Mouse (Mus musculus) regulatory T cell (primary cell): ENCODE data around the gene Zfp366.

Experiments used
- in situ Hi-C: fragments of 300-600 bp; cut with MboI, MseI; formaldehyde crosslinking; loops from one replicate; pipeline ENCODE4 v1.15.1; 2025; ENCODE audit warnings: high pct_unique_total_duplicates

The Zfp366 gene

DNA sequence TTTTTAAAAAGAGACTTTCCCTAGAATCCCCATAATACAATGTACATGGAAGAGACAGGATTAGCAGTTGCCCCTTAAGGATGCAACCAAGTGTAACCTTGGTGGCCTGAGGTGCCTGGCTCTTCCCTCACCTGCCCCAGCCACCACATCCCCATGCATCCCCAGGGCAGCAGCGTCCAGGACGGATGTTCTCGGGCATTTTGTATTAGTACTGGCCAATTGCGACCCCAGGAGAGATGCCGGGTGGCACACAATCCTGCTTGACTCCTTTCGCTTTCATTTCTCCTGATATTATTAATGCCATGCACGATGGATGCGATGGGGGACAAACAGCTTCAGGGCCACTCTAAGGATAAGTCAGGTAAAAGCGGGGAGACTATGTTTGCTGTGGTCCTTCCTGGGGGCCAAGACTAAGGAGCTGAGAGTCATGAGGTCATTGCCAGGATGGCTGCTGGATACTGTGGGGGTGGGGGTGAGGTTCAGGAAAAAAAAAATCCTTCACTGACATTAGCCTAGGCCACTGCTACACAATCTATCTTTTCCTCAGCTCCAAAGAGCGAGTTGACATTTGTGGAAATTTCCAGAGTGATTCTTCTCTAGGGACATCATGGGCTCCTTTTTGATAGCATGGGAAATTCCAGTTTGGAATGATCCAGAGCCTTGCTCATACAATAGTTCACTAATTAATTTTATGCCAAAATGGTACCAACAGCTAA, 1.7 kb downstream of the Zfp366 start:
- in situ Hi-C loops = no loop called here

DNA sequence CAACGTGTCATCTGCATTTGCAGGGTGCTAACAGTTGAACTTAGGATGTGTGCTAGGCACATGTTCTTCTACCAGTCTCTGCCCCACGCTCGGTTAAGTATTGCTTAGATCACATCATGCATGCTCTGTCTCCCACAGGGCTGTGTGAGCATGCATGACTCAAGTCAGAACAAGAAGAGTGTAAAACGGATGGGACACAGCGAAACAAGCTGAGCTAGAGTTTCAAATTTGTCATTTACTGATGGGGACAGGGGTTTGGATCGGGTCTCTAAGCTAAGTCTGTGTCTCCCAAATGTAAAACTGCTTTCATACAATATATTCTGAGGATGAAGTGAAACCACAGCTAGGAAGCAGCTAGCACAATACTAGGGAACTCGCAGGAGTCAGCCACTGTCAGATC, 2.2 kb downstream of the Zfp366 start:
- in situ Hi-C loops = no loop called here

DNA sequence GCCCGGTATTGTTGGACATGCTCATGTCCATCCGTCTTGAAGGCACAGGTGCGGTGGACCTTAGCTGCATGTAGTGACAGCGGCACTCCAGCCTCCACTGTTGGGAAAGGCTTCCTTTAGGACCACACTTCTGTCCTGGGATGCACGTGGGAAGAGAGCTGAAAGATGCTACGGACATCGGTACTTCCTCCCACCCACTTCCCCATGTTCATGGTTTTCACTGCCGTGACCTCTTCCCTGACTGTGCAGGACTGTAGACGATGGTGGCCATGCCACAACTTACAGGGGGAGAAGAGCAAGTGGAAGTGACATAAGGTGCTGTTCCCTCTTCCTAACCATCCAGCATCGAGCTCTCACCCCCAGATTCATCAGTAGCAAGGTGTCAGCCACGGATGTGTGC, 2.8 kb downstream of the Zfp366 start:
- in situ Hi-C loops = no loop called here

DNA sequence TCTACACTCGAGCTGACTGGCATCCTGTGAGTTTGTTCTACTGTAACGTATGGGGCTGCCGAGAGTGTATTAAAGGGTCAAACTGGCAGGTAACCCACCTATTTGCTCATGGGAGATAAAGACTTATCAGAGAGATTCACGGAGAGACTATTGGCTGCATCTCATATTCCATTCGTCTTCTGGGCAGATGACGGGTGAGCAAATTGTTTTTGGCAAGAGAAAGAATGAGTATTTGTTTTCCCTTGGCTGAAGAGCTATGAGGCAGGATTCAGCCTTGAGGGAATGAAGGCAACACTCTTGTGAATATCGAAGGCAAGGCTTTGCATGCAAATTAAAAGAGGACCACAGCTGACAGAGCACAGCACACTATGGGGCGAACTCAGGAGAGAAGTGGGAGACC, 4.0 kb downstream of the Zfp366 start:
- in situ Hi-C loops = no loop called here

DNA sequence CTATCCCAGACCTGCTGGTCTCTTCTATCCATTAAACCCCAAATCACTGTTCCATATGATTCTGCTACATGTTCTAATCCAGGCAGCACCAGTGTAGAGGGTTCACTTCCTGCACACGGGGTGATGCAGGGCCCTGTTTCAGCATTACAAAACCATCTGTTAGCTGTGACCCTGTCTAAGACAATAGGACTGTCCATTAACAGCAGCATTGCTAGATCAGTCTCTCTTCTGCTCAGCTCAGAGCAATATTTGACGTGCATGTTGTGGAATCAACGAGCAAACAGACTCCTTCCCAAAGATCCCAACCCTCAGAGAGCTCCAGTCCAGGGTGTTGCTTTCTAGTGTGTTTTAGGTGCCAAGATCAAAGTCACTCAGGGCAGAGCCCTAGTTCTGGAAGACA, 5.0 kb downstream of the Zfp366 start:
- in situ Hi-C loops = no loop called here

DNA sequence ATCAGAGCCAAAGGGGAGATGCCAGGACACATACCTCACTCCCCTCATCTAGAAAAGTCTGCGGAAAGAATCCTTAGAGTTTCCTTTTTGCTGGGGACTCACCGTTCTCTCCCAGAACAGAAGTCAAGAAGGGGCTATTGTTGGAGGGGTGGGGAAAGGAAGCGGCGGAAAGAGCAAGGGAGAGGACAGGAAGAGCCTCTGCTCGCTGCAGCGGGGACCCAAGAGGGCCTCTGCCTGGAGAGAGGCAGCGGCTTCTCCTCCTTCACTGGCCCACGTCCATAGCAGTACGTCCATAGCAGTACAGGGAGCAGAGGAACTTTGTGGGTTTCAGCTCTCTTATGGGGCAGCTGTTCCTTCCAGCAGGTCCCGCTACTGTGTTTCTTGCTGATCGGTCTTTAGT, 5.8 kb downstream of the Zfp366 start:
- in situ Hi-C loops = no loop called here

DNA sequence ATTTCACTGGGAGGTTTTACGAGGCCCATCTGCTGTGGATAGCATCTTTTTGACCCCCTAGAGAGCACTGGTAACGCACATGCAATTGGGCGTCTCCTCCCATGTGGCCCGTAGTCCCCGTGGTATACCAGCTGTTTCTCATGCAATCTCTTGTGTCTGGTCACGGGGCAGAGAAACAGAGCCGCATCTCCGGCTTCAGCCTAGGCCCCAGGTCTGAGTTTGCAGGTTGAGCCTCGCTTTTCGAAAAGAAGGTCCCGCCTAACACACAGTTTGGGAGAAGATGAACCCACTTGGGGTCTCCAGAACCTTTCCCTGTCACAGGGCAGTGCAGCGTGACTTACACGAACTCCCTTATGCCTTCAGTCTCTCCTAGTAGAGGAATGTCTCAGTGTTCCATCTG, 6.4 kb downstream of the Zfp366 start:
- in situ Hi-C loops = no loop called here

DNA sequence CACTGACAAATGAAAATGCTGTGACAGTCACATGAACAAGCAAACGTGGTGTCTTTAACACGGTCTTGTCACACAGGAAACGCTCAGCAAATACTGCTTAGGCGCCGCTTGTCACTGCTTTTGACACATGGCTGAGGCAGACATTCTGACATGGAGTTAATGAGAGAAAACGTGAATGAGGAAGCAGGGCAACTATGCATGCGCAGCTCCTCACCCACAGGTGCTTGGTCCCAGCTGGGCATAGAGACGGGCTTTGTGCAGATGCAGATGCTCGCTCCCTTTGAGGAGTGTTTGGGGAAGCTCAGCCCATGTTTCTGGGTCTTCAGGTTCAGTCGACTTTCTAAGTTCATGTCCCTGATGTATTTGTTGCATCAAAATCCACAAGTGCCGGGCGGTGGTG, 11.7 kb downstream of the Zfp366 start:
- in situ Hi-C loops = no loop called here

DNA sequence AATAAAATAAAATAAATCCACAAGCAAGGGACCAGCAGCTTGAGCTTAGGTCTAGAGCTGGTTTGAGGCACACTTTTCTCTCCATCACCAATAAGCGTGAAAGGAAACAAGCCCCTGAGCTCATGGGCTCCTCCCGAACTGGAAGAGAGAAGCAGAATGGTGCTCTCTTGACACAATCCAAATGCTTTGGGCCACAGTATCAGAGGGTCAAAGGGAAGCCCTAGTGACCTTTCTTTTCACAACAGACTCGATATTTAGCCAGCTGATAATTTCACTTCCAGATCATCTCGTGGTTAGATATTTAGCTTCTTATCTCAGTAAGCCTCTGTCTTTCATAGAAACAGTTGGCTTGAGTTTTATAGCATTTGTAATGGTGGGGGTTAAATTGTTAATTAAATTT, 12.2 kb downstream of the Zfp366 start:
- in situ Hi-C loops = no loop called here

DNA sequence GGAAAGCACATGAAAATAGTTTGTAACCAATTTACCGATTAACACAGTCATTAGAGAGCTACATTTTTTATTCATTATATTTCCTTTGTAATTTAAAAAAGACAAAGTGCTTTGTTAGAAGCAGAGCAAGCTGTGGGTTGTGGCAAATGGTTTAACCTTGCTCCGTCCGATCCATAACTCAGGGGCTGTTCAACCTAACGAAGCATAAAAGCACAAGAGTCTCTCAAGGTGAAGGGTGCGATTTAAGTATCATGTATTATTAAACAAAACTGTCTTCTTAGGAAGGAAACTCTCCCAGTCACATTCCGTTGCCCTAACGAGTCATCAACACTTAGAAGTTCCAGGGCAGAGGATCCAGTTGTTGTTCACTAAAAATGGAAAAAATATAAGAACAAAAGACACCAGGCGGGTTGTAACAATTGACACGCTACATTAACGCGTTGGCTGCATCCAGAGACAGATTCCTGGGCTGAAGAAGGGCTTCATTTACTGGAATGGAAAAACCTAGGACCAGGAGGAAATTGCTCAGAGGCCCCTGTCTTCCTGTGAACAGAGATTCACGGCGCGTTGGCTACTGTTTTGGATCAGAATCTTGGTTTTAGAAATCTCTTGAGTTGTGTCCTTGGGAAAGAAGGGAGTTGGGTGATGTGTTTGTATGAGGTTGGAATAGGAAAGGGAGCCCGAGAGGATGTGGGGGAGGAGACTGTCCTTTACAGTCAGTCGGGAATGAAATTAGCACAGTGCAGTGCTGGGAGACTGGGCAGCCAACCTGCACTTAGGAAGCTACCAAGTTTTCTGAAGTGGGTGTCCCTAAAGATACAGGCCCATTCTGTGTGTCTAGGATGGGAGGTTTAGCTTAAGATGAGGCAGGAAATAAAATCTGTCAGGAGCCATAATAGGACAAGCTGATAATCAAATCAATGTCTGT, 17.3 kb downstream of the Zfp366 start:
- in situ Hi-C loops = no loop called here

DNA sequence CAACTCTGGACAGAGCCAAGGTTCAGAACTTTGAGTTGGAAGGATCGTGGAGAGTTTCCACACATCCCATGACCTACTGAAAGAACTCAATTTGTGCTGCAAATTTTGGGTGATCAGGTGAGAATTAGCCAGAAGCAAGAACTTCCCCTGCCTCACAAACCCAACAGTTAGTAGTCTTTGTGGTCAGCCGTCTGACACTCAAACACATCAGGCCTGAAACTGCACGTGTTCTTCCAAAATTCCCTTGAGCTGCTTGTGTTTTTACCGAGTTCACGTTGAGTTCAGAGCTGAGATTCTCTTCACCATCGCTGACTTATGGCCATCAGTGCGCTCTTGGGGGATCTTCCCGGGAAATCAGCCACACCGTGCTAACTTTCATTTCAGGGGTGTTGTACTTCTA, 22.6 kb downstream of the Zfp366 start:
- in situ Hi-C loops = no loop called here

DNA sequence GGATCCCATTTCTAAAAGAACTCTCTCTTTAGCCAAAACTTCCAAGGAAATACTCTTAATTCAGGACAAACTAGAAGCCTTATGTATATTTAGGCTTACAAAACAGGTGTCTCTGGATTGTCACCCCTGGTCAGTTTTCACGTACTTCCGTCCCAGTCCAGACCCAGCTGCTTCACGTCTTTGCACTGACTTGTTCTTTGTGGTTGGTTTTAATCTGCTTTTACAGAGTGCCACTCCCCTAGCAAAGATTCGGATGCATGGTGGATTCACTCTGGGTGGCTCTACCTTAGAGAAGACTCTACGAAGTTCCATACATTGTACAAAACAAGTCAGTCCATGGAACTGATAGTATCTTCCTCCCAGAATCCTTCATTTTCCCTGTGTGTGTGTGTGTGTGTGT, 25.2 kb downstream of the Zfp366 start:
- in situ Hi-C loops = no loop called here

DNA sequence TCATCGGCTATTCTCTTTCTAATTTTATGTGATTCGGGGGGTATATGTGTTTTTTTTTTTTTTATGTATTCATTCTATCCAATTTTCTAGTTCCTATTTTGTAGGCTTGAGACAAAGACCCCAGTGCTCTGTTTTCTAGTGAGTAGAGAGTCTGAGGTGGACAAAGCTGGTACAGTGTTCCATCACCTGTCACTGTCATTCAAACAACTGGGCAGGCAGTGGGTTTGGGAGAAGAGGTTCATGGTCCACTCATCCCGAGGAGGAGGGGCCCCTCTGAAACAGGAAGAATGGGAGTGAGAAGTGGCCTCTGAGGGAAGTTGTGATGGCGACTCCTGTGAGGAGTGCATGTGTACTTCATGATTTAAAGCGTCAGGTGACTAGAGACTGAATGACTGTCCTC, 26.2 kb downstream of the Zfp366 start:
- in situ Hi-C loops = no loop called here

DNA sequence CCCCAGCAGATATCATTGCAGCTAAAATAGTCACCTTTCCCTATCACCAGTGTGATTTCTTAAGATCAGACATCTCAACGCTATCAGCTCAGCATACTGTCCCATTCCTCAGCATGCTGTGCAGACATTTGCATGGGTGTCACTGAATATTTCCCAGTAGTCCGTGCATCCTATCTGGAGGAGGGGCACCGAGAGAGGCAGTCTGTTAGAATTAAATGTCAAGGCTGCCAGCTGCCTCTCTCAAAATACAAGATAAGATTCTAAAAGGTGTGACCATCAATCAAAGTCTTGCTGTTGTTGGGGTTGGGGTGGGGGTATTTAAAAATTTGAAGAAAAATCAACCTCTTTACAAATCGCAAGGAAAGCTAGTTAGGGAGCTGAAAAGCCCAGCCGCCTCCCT, 28.4 kb downstream of the Zfp366 start:
- in situ Hi-C loops = no loop called here

DNA sequence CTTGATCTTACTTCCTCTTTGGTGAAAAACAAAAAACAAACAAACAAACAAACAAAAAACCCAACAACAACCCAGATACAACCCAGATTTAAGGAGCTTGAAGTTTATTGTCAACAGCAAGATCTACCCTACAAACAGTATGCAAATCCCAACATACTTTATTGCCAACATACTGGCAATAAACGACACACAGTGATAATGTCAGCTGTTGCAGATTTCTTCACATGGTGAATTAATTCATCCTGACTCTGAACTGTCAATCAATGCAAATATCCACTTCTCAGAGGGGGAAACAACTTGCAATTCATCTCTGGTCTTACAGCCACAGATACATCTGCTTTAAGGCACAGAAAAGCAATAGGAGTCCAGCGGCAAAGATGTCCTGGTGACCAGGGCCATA, 31.4 kb downstream of the Zfp366 start:
- in situ Hi-C loops = no loop called here

DNA sequence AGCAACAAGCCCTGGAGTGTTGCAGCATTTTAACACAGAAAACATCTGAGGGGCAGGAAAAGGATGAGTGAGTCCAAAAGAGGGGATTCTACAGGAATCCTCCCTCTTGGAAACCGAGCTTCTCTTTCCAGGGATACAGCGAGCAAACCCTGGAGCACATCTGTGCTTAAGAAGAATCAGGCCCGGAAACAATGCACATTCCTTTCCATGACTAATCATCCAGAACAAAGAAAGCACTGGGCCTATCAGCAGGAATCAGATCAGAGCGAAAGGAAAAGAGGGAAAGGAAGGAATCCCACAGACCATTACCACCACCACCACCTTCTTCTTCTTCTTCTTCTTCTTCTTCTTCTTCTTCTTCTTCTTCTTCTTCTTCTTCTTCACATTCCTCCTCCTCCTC, 33.4 kb downstream of the Zfp366 start:
- in situ Hi-C loops = no loop called here

DNA sequence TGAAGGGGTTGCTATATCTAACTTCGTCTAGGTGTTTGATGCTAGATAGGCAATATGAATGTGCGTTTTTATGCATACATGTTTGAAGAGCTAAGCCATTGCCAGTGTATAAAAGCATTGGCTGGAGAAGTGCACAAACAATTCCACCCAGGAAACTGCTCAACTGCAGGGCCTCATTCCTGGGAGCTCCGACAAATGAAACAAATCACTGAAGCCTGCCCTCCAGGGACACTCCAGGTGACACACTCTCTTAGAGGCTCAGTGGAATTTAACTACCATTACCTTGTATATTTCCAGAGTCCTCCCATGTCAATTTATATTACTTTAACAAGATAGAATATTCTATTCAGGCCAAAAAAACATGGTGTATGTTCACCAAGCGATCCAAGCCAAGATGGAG, 35.0 kb downstream of the Zfp366 start:
- in situ Hi-C loops = no loop called here

DNA sequence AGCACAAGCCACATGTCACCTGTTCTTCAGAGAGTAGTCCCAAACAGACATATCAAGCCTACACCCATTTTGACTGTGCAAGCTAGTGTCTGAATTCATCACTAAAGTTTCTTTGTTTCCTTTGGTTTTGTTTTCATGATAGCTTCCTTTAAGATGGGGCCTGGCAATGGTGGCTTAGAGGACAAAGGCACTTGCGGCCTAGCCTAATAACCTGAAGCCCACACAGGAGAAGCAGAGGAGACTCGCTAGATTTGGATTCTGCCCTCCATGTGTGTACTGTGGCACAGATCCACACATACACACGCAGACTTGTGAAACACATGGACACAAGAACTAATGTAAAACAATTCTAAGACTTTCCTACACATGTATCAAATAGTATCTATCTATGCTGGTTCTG, 37.4 kb downstream of the Zfp366 start:
- in situ Hi-C loops = no loop called here

DNA sequence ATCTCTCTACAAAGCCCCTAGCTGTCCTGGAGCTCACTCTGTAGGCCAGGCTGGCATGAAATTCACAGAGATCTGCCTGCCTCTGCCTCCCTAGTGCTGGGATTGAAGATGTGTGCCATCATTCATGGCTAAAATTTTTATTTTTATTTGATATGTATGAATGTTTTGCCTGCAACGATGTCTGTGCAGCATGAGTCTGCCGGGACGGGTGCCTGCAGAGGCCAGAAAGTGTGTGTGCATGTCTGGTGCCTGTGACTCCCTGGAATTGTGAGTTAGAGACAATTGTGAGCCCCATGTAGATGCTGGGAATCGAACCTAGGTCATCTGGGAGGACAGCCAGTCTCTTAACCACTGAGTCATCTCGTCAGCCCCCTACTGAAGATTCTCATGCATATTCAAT, 37.9 kb downstream of the Zfp366 start:
- in situ Hi-C loops = no loop called here

DNA sequence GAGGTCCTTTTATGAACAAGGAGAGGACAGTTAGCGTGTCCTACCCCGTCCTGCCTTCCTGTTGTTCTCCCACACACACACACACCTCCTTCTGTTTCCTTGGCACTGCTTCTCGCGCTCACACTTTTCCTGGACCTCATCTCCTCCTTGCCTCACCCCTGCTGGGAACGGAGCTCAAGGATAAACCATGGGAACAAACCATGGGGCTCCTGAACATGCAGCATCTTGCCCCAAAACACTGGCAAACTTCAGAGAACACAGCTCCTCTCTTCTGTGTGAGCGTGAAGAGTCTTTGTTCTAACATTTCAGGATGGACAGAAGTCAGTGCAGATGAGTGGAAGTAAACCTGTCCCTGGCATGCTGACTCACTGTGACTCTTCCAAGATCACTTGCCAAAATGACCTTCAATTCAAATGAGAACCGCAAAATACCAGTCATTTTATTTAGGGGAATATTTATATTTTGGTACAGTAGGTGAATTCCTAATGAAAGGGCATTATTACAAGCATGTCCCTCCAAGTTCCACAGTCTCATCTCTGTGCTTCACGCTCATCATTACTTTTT, 38.8 kb downstream of the Zfp366 start:
- in situ Hi-C loops = no loop called here

DNA sequence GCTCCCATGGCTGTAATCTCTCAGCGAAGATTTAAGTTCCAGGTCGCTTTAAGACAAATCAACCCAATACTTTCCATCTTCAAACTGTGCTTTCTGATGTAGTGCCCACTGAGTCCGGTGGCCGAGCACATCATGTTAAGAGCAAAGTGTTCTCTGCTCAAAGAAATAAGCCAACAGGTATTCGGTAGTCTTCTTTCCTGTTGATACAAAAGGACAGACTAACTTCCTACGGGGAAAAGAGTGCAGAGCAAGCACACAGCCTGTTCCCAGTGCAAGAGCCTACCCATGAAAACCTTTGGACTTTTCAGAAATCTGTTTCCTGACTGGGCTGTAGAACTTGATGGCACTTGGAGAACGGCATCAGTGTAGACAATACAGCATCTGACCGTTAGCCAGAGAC, 39.3 kb downstream of the Zfp366 start:
- in situ Hi-C loops = no loop called here

DNA sequence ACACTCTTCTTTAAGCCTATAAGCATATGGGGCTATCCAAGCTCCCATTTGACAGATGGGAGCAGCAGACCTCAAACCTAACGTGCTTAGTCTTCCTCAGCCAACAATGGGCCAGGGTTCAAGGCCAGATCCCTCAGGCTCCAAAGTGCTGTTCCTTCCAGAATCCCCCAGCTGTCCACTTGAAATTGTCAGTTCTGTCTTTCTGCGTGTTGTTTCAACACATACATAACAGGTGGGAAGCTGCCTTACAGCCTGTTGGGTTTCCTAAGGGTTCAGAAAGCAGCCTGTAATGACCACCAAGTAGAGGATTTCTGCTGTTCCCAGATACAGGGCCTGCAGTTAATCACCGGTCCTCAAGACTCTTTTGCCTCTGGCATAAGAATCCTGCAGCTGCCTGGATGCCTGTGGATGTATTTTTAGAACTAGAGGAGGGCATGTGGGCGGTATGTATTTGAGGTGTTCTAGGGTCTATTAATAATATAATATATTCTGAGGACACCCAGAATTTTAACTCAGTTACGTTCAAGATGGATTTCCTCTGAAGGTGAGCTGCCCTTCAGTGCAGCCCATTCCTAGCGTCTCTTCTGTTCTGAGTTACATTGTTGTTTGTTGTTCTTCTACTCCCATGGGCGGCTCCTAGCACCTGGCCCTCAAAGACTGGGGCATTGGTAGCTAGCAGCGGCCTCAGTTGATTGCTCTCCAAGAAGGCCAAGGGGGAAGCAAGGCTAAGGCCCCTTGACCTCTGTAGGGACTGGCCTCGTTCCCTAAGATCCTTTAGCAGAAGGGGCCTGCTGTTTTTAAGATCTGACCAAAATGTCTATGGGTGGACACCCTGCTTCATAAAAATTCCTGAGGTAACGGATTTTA, 41.0 kb downstream of the Zfp366 start:
- in situ Hi-C loops = no loop called here
